Mouse (Mus musculus) embryonic facial prominence, embryonic 11.5 days (tissue): Measurements from ENCODE around the gene Hmgb1. TPM values are rescaled to one million over a fixed set of nuclear protein-coding genes. Genes with fewer than 3 reads are reported as not detected.
A peak's percentile ranks its signal among the peaks of the same experiment; 100 is the strongest.

ENCODE experiments used
- ATAC-seq: fragments of 200-750 bp; cut with Nextera tagmentation; replicated peaks from 2 replicates; pipeline ENCODE4 v1.8.0; 2017; ENCODE audit warnings: low read depth; ENCODE audit not compliant: insufficient number of reproducible peaks, low FRiP score, low TSS enrichment
- DNase-seq: peaks from one replicate; pipeline ENCODE4 v3.0.0-alpha.2; 2015; ENCODE audit warnings: low spot score
- H3K27ac ChIP-seq: fragments of 300-500 bp; sonication (generic); replicated peaks from 2 replicates; pipeline ENCODE4 v1.5.1; 2014; ENCODE audit warnings: mild to moderate bottlenecking, low read depth, low read length, control low read depth
- H3K27me3 ChIP-seq: fragments of 300-500 bp; sonication (generic); 2 replicates; pipeline ENCODE4 v1.6.1; 2014; ENCODE audit warnings: mild to moderate bottlenecking, low read length, moderate library complexity, mixed read lengths; ENCODE audit not compliant: control insufficient read depth, insufficient read depth
- H3K36me3 ChIP-seq: fragments of 300-500 bp; sonication (generic); replicated peaks from 2 replicates; pipeline ENCODE4 v1.6.1; 2014; ENCODE audit warnings: low read depth, mild to moderate bottlenecking, low read length, moderate library complexity, mixed read lengths; ENCODE audit not compliant: control insufficient read depth, insufficient read depth
- H3K4me1 ChIP-seq: fragments of 300-500 bp; sonication (generic); 2 replicates; pipeline ENCODE4 v1.6.1; 2014; ENCODE audit warnings: low read length, mixed read lengths; ENCODE audit not compliant: control insufficient read depth, insufficient read depth
- H3K4me2 ChIP-seq: fragments of 300-500 bp; sonication (generic); 2 replicates; pipeline ENCODE4 v1.6.1; 2014; ENCODE audit warnings: low read depth, mild to moderate bottlenecking, control low read depth, low read length, moderate library complexity
- H3K4me3 ChIP-seq: fragments of 300-500 bp; sonication (generic); 2 replicates; pipeline ENCODE4 v1.5.1; 2014; ENCODE audit warnings: low read depth, low read length, control low read depth
- H3K9ac ChIP-seq: fragments of 300-500 bp; sonication (generic); replicated peaks from 2 replicates; pipeline ENCODE4 v1.6.1; 2014; ENCODE audit warnings: mild to moderate bottlenecking, control low read depth, low read length
- H3K9me3 ChIP-seq: fragments of 300-500 bp; sonication (generic); replicated peaks from 2 replicates; pipeline ENCODE4 v1.6.1; 2016; ENCODE audit warnings: mild to moderate bottlenecking, low read length, inconsistent platforms, mixed read lengths; ENCODE audit not compliant: control insufficient read depth
- WGBS: fragments of 180-500 bp; shearing (Covaris S2); extraction: QIAGEN DNeasy Blood & Tissue Kit; methylation state at CpG from one replicate; pipeline ENCODE4 v1.1.7; 2014; 5-methylcytosine and 5-hydroxymethylcytosine counted together
- polyA plus RNA-seq: library from polyadenylated mRNA; unstranded; fragments of >200 nt; fragmentation: Nextera tagmentation; extraction: Ambion mirVana; gene quantifications from 2 replicates; pipeline ENCODE4 v1.2.1, GENCODE M21; 2014

Hmgb1 gene
- polyA plus RNA-seq, 1 experiment from 2014 or later: 2,281 TPM

DNA sequence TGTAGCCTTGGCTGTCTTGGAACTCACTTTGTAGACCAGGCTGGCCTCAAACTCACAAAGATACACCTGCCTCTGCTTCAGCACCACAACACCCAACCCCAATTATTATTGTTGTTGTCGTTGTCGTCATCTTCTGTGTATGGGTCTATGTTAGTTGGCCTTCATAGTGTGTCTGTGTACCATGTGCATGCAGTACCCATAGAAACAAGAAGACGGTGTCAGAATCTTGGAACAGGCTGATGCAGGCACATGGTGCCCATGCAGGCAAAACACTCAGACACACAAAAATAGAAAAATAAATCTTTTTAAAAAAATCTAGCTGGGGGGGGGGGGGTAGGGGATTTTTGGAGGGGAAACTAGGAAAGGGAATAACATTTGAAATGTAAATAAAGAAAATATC is 167.1 kb downstream of the Hmgb1 start:
- ATAC-seq (no peak), DNase-seq (no peak)
- no peaks in the 10 kb centered on the region for H3K36me3 ChIP-seq
- H3K9me3 ChIP-seq: no peaks in the 10 kb centered on the region
- no peaks in the 10 kb centered on the region for H3K27me3 ChIP-seq
- no peak overlapping the region for H3K4me3 ChIP-seq
- no peak overlapping the region for H3K27ac ChIP-seq
- WGBS: 90% methylated on average over 3 of the region's 3 CpGs
- no peak overlapping the region for H3K4me2 ChIP-seq
- no peaks in the 10 kb centered on the region for H3K4me1 ChIP-seq
- no peak overlapping the region for H3K9ac ChIP-seq

DNA sequence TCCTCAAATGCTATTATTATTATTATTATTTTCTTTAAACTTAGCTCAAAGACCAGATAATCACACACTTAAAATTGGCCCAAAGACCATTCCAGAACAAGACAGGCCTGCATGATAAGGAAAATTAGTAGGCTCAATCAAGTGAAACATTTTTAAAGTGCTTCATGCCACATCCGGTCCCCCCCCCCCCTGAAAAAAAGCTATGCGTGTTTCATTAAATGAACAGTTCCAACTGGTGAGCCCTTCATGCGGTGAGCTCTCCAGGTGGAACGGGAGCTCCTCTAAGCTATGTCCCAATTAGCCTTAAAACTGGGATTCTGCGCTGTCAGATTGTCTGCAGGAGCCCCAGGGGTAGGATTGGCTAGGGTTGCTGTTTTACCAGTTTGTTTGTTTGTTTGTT is 168.0 kb downstream of the Hmgb1 start:
- ATAC-seq (no peak), DNase-seq (no peak)
- H3K36me3 ChIP-seq: no peaks in the 10 kb centered on the region
- H3K9ac ChIP-seq: no peak overlapping the region
- no peaks in the 10 kb centered on the region for H3K4me1 ChIP-seq
- 72% methylated on average over 5 of the region's 5 CpGs for WGBS
- H3K27me3 ChIP-seq: no peaks in the 10 kb centered on the region
- H3K4me2 ChIP-seq: peak overlapping the region; percentile 83; the same call in 1 of the 2 replicates
- no peak overlapping the region for H3K27ac ChIP-seq
- no peak overlapping the region; the same call in 1 of the 2 replicates for H3K4me3 ChIP-seq
- no peaks in the 10 kb centered on the region for H3K9me3 ChIP-seq

DNA sequence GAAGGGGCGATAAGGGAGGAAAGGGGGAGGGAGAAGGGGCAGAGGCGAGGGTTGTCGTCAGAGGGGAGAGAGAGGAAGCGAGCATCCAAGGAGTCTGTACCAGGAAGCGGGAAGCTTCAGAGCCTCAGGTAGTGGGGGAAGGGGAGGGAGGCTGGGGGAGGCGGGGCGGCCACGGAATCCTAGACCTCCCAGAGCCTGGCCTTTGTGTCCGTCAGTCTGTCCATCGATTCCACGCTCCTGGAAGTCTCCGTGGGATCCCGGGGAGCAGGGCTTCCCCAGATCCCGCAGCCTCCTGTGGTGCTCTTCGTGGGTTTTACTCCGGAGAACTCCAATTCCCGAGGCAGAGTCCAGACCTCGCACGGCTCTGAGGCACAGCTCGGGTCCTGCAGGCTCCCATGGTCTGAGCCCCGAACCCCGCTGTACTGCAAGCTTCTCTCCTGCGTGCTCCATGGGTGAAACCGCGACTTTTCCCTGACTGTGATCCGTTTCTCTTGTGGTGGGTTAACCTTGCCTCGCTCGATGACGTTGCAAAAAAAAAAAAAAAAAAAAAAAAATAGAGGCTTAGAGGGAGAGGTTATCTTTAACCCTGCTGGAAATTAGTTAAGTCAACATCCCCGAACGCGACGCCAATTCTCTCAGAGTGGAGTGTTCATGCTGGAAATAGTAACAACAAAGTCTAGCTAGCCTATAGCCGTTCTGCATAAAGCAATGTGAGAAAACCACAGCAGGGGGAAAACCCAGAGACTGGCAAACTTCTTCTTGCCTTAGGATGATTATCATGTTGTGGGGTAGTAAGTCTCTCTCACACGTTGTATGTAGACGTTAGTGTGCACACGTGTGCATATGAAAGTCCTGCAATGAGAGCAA is 168.7 kb downstream of the Hmgb1 start:
- Histone ChIP-seq H3K27ac (no peak overlapping the region), H3K27me3 (no peaks in the 10 kb centered on the region), H3K36me3 (no peaks in the 10 kb centered on the region), H3K9ac (peak overlapping the region; percentile 75), H3K4me1 (no peaks in the 10 kb centered on the region), H3K9me3 (no peaks in the 10 kb centered on the region), H3K4me3 (peak overlapping the region; percentile 47), H3K4me2 (peak overlapping the region; percentile 83)
- DNase-seq (peak; percentile 65), ATAC-seq (peak; percentile 84)
- 1% methylated on average over 36 of the region's 37 CpGs for WGBS

DNA sequence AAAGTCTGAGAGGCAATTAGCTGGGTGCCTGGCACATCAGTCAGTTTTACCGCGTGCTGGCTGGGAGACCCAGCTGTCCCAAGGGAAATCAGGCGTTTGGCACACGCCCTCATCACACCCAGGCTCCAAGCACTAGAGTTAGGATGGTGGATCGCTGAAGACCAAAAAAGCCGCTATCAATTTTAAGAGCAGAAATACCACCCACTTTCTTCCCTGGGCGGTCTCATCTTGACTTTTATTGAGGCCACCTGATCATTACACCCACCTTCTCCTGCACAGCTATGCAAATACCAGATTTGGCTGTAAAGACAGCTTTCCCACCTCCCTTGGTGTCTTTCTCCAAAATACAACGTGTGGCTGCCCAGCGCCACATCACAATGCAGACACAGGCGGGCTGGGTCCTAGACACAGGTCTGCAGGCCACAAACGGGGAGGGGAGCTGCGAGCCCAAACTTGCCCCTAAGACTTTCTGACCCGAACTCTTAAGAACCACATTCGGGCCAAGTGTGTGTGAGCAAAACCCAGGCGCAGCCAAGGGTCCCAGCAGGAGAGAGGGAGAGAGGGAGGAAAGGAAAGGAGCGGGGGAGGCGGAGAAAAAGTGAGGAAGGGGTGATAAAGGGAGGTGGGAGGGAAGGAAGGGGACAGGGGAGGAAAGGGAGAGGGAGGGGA is 169.6 kb downstream of the Hmgb1 start:
- peak overlapping the region; percentile 47 for H3K4me3 ChIP-seq

DNA sequence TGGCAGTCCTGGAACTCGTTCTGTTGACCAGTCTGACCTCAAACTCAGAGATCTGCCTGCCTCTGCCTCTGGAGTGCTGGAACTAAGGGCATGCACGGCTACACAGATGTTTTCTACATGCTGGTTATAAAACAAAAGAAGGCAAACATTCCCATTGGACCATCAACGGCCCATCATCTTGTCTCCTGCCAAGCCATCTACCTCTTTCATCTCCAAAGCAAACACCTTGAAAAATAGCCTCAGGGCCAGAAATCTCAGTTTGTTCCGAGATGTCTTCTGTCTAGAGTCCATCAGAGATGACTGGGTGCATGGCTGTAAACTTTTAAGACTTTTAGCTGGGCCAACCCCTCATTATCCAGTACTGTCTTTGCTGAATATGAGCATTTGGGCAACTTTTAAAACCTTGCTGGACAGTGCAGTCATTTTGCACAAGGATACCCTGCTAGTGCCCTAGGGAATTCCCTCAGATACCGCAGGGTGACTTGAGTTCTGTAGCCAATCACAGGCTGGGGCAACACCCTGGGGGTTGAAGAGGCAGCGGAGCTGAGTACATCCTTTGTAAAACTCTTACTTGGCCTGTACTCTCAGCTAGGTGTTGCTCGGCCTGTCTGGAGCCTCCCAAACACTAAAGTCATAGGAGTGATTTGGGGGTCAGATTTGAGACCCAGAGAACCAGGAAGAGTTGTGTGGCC is 170.3 kb downstream of the Hmgb1 start:
- ATAC-seq (no peak), DNase-seq (no peak)
- no peak overlapping the region for H3K27ac ChIP-seq
- WGBS: 66% methylated on average over 7 of the region's 7 CpGs
- no peak overlapping the region for H3K9ac ChIP-seq
- no peaks in the 10 kb centered on the region for H3K36me3 ChIP-seq
- no peak overlapping the region for H3K4me2 ChIP-seq
- no peaks in the 10 kb centered on the region for H3K27me3 ChIP-seq
- H3K9me3 ChIP-seq: no peaks in the 10 kb centered on the region
- H3K4me3 ChIP-seq: no peak overlapping the region
- no peaks in the 10 kb centered on the region for H3K4me1 ChIP-seq

More for the DNA sequence above, 169.6 kb downstream of the Hmgb1 start:
- 0 out of 2 replicates have a peak, but pooled peaks have one; percentile 10 for ATAC-seq
- Histone ChIP-seq H3K9ac (peak overlapping the region; percentile 75), H3K4me2 (peak overlapping the region; percentile 83), H3K9me3 (no peaks in the 10 kb centered on the region), H3K36me3 (no peaks in the 10 kb centered on the region), H3K27ac (no peak overlapping the region), H3K27me3 (no peaks in the 10 kb centered on the region), H3K4me1 (no peaks in the 10 kb centered on the region)
- WGBS: 9% methylated on average over 17 of the region's 17 CpGs
- DNase-seq: peak; percentile 47

DNA sequence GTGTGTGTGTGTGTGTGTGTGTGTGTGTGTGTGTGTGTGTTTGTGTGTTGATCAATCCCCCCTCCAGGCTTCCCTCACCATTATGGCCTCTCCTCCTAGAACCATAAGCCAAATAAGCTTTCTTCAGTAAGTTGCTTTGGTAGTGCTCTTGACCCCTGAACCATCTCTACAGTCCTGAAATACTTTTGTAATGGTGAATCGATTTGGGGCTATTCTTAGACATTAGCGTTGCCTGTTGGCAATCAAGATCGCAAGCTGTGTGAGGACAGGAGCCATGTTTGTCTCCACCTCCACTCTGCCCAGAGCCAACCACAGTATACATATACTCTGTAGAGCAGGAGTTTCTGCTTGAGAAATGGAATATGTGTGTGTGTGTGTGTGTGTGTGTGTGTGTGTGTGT is 175.2 kb downstream of the Hmgb1 start:
- Histone ChIP-seq H3K4me1 (no peaks in the 10 kb centered on the region), H3K27me3 (no peaks in the 10 kb centered on the region), H3K36me3 (no peaks in the 10 kb centered on the region), H3K9ac (no peak overlapping the region), H3K9me3 (no peaks in the 10 kb centered on the region), H3K4me3 (no peak overlapping the region), H3K4me2 (no peak overlapping the region), H3K27ac (no peak overlapping the region)
- 84% methylated on average over 3 of the region's 3 CpGs for WGBS
- ATAC-seq (no peak), DNase-seq (no peak)

DNA sequence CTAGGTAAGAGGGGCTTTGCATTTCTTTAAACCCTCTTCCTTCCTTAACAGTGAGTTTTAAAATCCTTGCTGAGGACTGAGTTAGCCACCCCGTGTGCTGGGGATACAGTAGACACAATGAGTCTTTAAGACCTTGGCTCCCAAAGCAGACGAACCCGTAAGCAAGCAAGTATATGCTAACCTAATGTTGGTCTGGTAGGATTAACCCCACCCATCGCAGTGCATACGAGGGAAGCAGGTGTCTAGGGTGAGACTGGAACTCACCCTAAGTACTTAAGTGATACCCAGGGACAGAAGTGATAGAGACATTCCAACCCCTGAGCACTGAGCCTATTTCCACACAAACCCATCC is 177.0 kb downstream of the Hmgb1 start:
- Histone ChIP-seq H3K9ac (peak overlapping the region; percentile 11), H3K4me1 (peaks cover 6% of the 10 kb centered on the region), H3K27ac (no peak overlapping the region), H3K27me3 (no peaks in the 10 kb centered on the region), H3K4me2 (peak overlapping the region; percentile 14; the same call in 1 of the 2 replicates), H3K4me3 (no peak overlapping the region), H3K9me3 (no peaks in the 10 kb centered on the region), H3K36me3 (no peaks in the 10 kb centered on the region)
- DNase-seq (no peak), ATAC-seq (no peak)
- WGBS: 72% methylated on average over 5 of the region's 5 CpGs
